Mouse (Mus musculus) limb, embryonic 12.5 days (tissue): ENCODE measurements around the gene Ppm1j. TPM values are rescaled to one million over a fixed set of nuclear protein-coding genes. Genes with fewer than 3 reads are reported as not detected.
"Not testable (repeated sequence)": the region's sequence is repeated elsewhere in the genome, so short reads cannot be mapped to it uniquely, and the experiment has no call there.

ENCODE experiments used
- ATAC-seq: fragments of 200-750 bp; cut with Nextera tagmentation; 2 replicates; pipeline ENCODE4 v1.8.0; 2017; ENCODE audit warnings: low read depth, moderate TSS enrichment; ENCODE audit not compliant: insufficient number of reproducible peaks, insufficient read depth, low FRiP score, low TSS enrichment
- H3K27ac ChIP-seq: fragments of 300-500 bp; sonication (generic); 2 replicates; pipeline ENCODE4 v1.5.1; 2016; ENCODE audit warnings: mild to moderate bottlenecking, moderate library complexity
- H3K27me3 ChIP-seq: fragments of 300-500 bp; sonication (generic); 2 replicates; pipeline ENCODE4 v1.6.1; 2016; ENCODE audit warnings: mild to moderate bottlenecking, moderate library complexity
- H3K36me3 ChIP-seq: fragments of 300-500 bp; sonication (generic); 2 replicates; pipeline ENCODE4 v1.6.1; 2016; ENCODE audit warnings: mild to moderate bottlenecking, moderate library complexity
- H3K4me1 ChIP-seq: fragments of 300-500 bp; sonication (generic); replicated peaks from 2 replicates; pipeline ENCODE4 v1.6.1; 2016
- H3K4me2 ChIP-seq: fragments of 300-500 bp; sonication (generic); 2 replicates; pipeline ENCODE4 v1.6.1; 2016; ENCODE audit warnings: mild to moderate bottlenecking, moderate library complexity
- H3K4me3 ChIP-seq: fragments of 300-500 bp; sonication (generic); replicated peaks from 2 replicates; pipeline ENCODE4 v1.5.1; 2016; ENCODE audit warnings: mild to moderate bottlenecking
- H3K9ac ChIP-seq: fragments of 300-500 bp; sonication (generic); replicated peaks from 2 replicates; pipeline ENCODE4 v1.6.1; 2016; ENCODE audit warnings: mild to moderate bottlenecking, moderate library complexity
- H3K9me3 ChIP-seq: fragments of 300-500 bp; sonication (generic); 2 replicates; pipeline ENCODE4 v1.6.1; 2016; ENCODE audit warnings: mild to moderate bottlenecking, moderate library complexity
- WGBS: fragments of 180-500 bp; shearing (Covaris S2); methylation state at CpG from one replicate; pipeline ENCODE4 v1.1.7; 2016; 5-methylcytosine and 5-hydroxymethylcytosine counted together
- polyA plus RNA-seq: library from polyadenylated mRNA; unstranded; fragments of >200 nt; fragmentation: Nextera tagmentation; extraction: Ambion mirVana; gene quantifications from 2 replicates; pipeline ENCODE4 v1.2.1, GENCODE M21; 2016

Gene Ppm1j
- polyA plus RNA-seq, 1 experiment from 2014 or later = 2.6 TPM

GRCm38 (mm10) chr3:104793871-104794828 is 13.3 kb downstream of the Ppm1j start:
- Histone ChIP-seq H3K4me3 (no peak overlapping the region), H3K4me2 (peak overlapping the region; percentile 26; the same call in 1 of the 2 replicates), H3K4me1 (peaks cover 70% of the 10 kb centered on the region), H3K27me3 (no peaks in the 10 kb centered on the region), H3K27ac (peak overlapping the region; percentile 84), H3K36me3 (peaks cover 70% of the 10 kb centered on the region), H3K9ac (no peak overlapping the region), H3K9me3 (no peaks in the 10 kb centered on the region)
- 50% methylated on average over 20 of the region's 20 CpGs for WGBS
- peak; percentile 85 for ATAC-seq

- H3K4me3 ChIP-seq = no peak overlapping the region
- H3K9me3 ChIP-seq = no peaks in the 10 kb centered on the region
- no peak overlapping the region for H3K4me2 ChIP-seq
- ATAC-seq = no peak
- H3K9ac ChIP-seq = no peak overlapping the region
- WGBS = 50% methylated on average over 12 of the region's 12 CpGs
- no peaks in the 10 kb centered on the region for H3K27me3 ChIP-seq
- peaks cover 79% of the 10 kb centered on the region for H3K36me3 ChIP-seq
- H3K4me1 ChIP-seq = peaks cover 66% of the 10 kb centered on the region
- H3K27ac ChIP-seq = peak overlapping the region; percentile 84
Measured at GRCm38 (mm10) chr3:104794953-104795470, 14.2 kb downstream of the Ppm1j start.

GRCm38 (mm10) chr3:104795661-104796340 is 14.9 kb downstream of the Ppm1j start:
- H3K9ac ChIP-seq = no peak overlapping the region
- H3K36me3 ChIP-seq = peaks cover 87% of the 10 kb centered on the region
- no peaks in the 10 kb centered on the region for H3K9me3 ChIP-seq
- peaks cover 58% of the 10 kb centered on the region for H3K4me1 ChIP-seq
- H3K4me3 ChIP-seq = no peak overlapping the region
- 70% methylated on average over 15 of the region's 15 CpGs for WGBS
- no peak for ATAC-seq
- H3K4me2 ChIP-seq = no peak overlapping the region
- no peak overlapping the region for H3K27ac ChIP-seq
- no peaks in the 10 kb centered on the region for H3K27me3 ChIP-seq

GRCm38 (mm10) chr3:104796430-104797082 is 15.7 kb downstream of the Ppm1j start:
- no peak overlapping the region for H3K9ac ChIP-seq
- WGBS = 81% methylated on average over 15 of the region's 15 CpGs
- H3K4me2 ChIP-seq = no peak overlapping the region
- peaks cover 51% of the 10 kb centered on the region for H3K4me1 ChIP-seq
- no peaks in the 10 kb centered on the region for H3K27me3 ChIP-seq
- H3K27ac ChIP-seq = no peak overlapping the region
- no peak overlapping the region for H3K4me3 ChIP-seq
- ATAC-seq = no peak
- H3K9me3 ChIP-seq = no peaks in the 10 kb centered on the region
- H3K36me3 ChIP-seq = peaks cover 93% of the 10 kb centered on the region

- Histone ChIP-seq H3K9ac (no peak overlapping the region), H3K36me3 (peaks cover 84% of the 10 kb centered on the region), H3K27me3 (no peaks in the 10 kb centered on the region), H3K4me3 (no peak overlapping the region), H3K27ac (no peak overlapping the region), H3K4me2 (no peak overlapping the region), H3K9me3 (no peaks in the 10 kb centered on the region), H3K4me1 (peaks cover 10% of the 10 kb centered on the region)
- ATAC-seq = no peak
- WGBS = 97% methylated on average over 11 of the region's 11 CpGs
Measured at GRCm38 (mm10) chr3:104800681-104801080, 19.8 kb downstream of the Ppm1j start.

GRCm38 (mm10) chr3:104801481-104801880 is 20.6 kb downstream of the Ppm1j start:
- Histone ChIP-seq H3K9me3 (no peaks in the 10 kb centered on the region), H3K27me3 (no peaks in the 10 kb centered on the region), H3K4me1 (peaks cover 2% of the 10 kb centered on the region; the same call in 1 of the 2 replicates), H3K36me3 (peaks cover 82% of the 10 kb centered on the region), H3K27ac (no peak overlapping the region), H3K9ac (no peak overlapping the region), H3K4me3 (no peak overlapping the region), H3K4me2 (no peak overlapping the region)
- WGBS = 97% methylated on average over 6 of the region's 6 CpGs
- ATAC-seq = no peak

GRCm38 (mm10) chr3:104804312-104804711 is 23.5 kb downstream of the Ppm1j start:
- no peak overlapping the region for H3K27ac ChIP-seq
- H3K36me3 ChIP-seq = peaks cover 70% of the 10 kb centered on the region
- H3K9ac ChIP-seq = no peak overlapping the region
- H3K9me3 ChIP-seq = no peaks in the 10 kb centered on the region
- no peak overlapping the region for H3K4me2 ChIP-seq
- no peak for ATAC-seq
- WGBS = 90% methylated on average over 10 of the region's 10 CpGs
- H3K27me3 ChIP-seq = no peaks in the 10 kb centered on the region
- H3K4me3 ChIP-seq = no peak overlapping the region
- H3K4me1 ChIP-seq = no peaks in the 10 kb centered on the region

- H3K4me2 ChIP-seq = no peak overlapping the region
- 76% methylated on average over 9 of the region's 9 CpGs for WGBS
- no peak overlapping the region for H3K4me3 ChIP-seq
- no peak for ATAC-seq
- no peaks in the 10 kb centered on the region for H3K9me3 ChIP-seq
- H3K36me3 ChIP-seq = peaks cover 57% of the 10 kb centered on the region
- H3K4me1 ChIP-seq = no peaks in the 10 kb centered on the region
- H3K27me3 ChIP-seq = no peaks in the 10 kb centered on the region
- H3K9ac ChIP-seq = no peak overlapping the region
- H3K27ac ChIP-seq = no peak overlapping the region
Measured at GRCm38 (mm10) chr3:104805539-104805938, 24.7 kb downstream of the Ppm1j start.

GRCm38 (mm10) chr3:104811752-104812151 is 30.9 kb downstream of the Ppm1j start:
- Histone ChIP-seq H3K9ac (no peak overlapping the region), H3K27me3 (no peaks in the 10 kb centered on the region), H3K4me1 (peaks cover 10% of the 10 kb centered on the region), H3K4me2 (no peak overlapping the region), H3K4me3 (no peak overlapping the region), H3K9me3 (no peaks in the 10 kb centered on the region), H3K36me3 (peaks cover 29% of the 10 kb centered on the region; the same call in 1 of the 2 replicates), H3K27ac (no peak overlapping the region)
- ATAC-seq = no peak
- 27% methylated on average over 3 of the region's 3 CpGs for WGBS

- Histone ChIP-seq H3K27ac (no peak overlapping the region), H3K4me1 (peaks cover 14% of the 10 kb centered on the region), H3K9me3 (no peaks in the 10 kb centered on the region), H3K4me3 (no peak overlapping the region), H3K4me2 (no peak overlapping the region), H3K9ac (no peak overlapping the region), H3K36me3 (peaks cover 26% of the 10 kb centered on the region; the same call in 1 of the 2 replicates), H3K27me3 (no peaks in the 10 kb centered on the region)
- no peak for ATAC-seq
- 86% methylated on average over 4 of the region's 4 CpGs for WGBS
Measured at GRCm38 (mm10) chr3:104812254-104812653, 31.4 kb downstream of the Ppm1j start.

- H3K4me2 ChIP-seq, ATAC-seq, H3K9ac ChIP-seq, H3K27ac ChIP-seq, H3K4me3 ChIP-seq, H3K9me3 ChIP-seq, H3K27me3 ChIP-seq: not testable (repeated sequence)
- Histone ChIP-seq H3K4me1 (peaks cover 15% of the 10 kb centered on the region), H3K36me3 (peaks cover 24% of the 10 kb centered on the region; the same call in 1 of the 2 replicates)
- WGBS = 93% methylated on average over 7 of the region's 7 CpGs
Measured at GRCm38 (mm10) chr3:104813227-104813626, 32.4 kb downstream of the Ppm1j start.
